Mouse (Mus musculus): ENCODE data around the gene Cd8b1.

DNA sequence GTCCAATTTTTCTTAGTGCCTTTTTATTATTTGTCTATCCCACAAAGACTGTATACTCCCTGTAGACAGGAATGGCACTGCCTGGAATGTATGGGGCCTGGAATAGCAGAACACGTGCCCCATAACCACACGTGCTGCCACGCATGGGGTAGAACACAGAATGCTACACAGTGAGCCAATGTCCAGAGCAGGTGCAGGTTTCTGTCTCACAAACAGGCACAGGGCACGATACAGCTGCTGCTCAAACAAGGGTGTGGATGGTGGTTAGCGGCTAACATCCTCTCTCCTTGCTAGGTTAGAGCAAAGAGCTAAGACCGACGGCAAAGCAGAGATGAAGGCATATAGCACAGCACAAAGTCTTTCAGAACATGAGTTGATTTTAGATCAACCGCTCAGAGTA lies 15.1 kb upstream of the Cd8b1 start:
- TF ChIP-seq CTCF (IDR thresholded peaks at IDR 0.05; ENCODE audit: low read depth, low read length) (no peak), POLR2A (IDR thresholded peaks at IDR 0.05; ENCODE audit: extremely low read depth, insufficient read depth, low read length) (no peak)

Data from liver, adult 2 months (tissue).